Mouse (Mus musculus) bone marrow macrophage, adult 2 months (primary cell): ENCODE data around the gene Lamb1. TPM values are rescaled to one million over a fixed set of nuclear protein-coding genes. Genes with fewer than 3 reads are reported as not detected.

Experiments
- H3K27ac ChIP-seq: 2 replicates; pipeline ENCODE4 v1.5.1; 2012; ENCODE audit warnings: low read depth, low read length; ENCODE audit not compliant: insufficient read depth
- H3K4me1 ChIP-seq: 2 replicates; pipeline ENCODE4 v1.6.1; 2012; ENCODE audit warnings: low read length; ENCODE audit not compliant: control insufficient read depth, insufficient read depth
- H3K4me3 ChIP-seq: 2 replicates; pipeline ENCODE4 v1.5.1; 2012; ENCODE audit warnings: mild to moderate bottlenecking, low read length, moderate library complexity; ENCODE audit not compliant: insufficient read depth
- CTCF ChIP-seq: IDR thresholded peaks from 2 replicates; pipeline ENCODE4 v1.5.1; 2012; ENCODE audit warnings: low read depth, mild to moderate bottlenecking, low read length, moderate library complexity
- POLR2A ChIP-seq: IDR thresholded peaks from 2 replicates; pipeline ENCODE4 v1.6.1; 2012; ENCODE audit warnings: mild to moderate bottlenecking, low read depth, low read length, borderline replicate concordance
- polyA plus RNA-seq: library from polyadenylated mRNA; stranded (reverse); fragments of >200 nt; gene quantifications from 2 replicates; pipeline ENCODE4 v1.2.4, GENCODE M21; 2012; ENCODE audit not compliant: missing spikeins, insufficient read depth, insufficient read length

Lamb1 gene
- polyA plus RNA-seq, 1 experiment, result 1.1 TPM

DNA sequence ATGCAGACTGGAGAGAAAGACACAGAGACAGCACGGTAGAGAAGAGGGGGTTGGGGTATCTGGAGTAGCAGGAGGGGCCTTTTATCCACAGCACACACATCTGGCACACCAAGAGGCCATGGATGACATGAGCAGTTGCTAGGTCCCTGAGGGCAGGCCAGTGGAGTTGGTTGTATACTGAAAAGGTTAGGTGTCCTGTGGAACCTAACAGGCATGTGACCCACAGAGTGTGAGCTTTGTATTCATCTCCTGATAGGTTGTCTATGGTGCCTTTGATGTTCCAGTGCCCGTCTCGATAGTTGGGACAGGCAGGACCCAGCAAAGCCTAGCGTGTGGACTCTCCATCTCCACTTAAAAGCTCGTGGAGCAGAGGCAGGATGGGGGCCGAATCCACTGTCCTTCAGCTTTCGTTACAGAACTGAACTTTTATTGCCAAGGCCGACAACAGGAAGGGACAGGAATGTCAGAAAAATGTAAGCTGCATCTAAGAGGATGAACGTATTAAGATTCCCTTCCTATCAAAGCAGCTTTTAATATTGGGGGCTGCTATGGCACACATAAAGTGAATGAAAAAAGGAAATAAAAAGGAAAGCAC is 46.7 kb downstream of the Lamb1 start:
- no peak for TF ChIP-seq CTCF
- H3K27ac ChIP-seq, result no peak overlapping the region
- H3K4me3 ChIP-seq, result no peak overlapping the region
- H3K4me1 ChIP-seq, result no peaks in the 10 kb centered on the region

DNA sequence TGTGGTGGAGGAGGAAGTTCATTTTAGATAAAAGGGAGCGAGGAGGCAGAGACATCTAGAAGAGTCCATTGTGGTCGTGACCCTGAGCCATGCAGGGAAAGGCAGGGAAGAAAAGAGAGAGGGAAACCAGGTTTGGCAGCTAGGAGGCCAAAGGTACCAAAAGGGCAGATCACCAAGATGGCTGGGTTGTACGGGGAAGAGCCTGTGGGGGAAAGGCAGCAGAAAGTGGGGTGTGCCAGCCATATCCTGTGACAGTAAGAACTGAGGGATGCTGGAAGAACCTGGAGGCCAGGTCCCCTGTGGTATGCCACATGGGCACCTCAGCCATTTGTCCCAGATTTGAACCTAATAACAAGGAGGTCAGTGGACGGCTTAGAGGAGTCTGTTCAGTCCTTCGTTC is 47.2 kb downstream of the Lamb1 start:
- TF ChIP-seq CTCF (no peak), POLR2A (no peak)
- Histone ChIP-seq H3K27ac (no peak overlapping the region), H3K4me3 (no peak overlapping the region), H3K4me1 (no peaks in the 10 kb centered on the region)

DNA sequence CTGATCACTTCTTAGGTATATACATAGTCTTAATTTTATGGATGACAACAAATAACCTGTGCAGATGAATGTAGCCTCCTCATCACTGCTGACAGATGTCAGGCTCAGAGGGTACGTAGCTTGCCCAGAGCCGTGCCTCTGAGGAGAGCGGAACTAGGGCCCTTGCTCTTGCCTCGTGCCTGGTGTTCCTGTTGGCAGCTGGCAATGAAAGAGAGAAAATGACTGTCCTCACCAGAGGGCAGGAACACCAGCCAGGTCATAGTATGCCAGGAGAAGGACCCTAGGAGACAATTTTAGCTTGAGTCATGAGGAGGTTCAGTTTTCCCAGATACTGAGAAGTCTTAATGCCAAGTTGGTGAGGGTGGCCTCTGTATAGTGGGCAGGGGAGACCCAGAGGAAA is 48.1 kb downstream of the Lamb1 start:
- Histone ChIP-seq H3K27ac (no peak overlapping the region), H3K4me1 (no peaks in the 10 kb centered on the region), H3K4me3 (no peak overlapping the region)
- TF ChIP-seq POLR2A (no peak), CTCF (no peak)

DNA sequence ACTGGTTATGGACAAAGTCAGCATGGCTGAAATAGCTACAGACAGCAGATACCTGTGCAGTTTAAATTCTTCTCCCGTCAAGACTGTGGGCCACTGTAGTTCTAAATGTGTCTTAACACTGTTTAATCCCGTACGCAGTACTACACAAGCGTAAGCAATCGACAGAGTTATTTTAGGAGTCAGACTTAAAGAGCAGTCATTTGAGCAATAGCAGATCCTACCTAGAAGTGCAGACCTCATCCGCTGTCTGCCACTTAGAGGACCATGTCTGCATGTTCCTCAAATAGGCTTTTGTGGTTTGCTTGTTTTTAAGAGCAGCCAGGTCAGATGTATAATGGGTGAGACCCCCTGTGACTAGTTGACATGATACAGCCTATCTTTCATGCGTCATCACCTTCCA is 49.3 kb downstream of the Lamb1 start:
- Histone ChIP-seq H3K4me1 (no peaks in the 10 kb centered on the region), H3K4me3 (no peak overlapping the region), H3K27ac (no peak overlapping the region)
- TF ChIP-seq POLR2A, result no peak
- TF ChIP-seq CTCF, result no peak

DNA sequence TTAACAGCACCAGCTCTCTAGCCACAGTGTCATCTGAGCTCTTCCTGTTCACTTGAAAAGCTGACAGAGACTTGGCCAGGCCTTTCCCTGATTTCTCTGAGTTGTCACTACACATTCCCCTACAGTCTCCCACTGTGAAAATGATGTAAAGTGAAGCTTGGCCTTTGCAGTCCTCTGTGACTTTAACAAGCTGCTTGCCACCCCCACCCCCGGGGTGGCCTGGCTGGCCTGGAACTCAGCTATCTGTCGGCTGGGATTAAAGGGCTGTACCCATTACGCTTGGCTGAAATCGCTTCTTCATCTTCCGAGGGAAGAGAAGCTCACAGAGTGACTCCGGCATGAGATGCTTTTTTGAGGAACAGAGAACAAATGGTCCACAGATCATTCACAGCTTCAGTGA is 50.9 kb downstream of the Lamb1 start:
- H3K4me1 ChIP-seq, result no peaks in the 10 kb centered on the region
- no peak overlapping the region for H3K27ac ChIP-seq
- TF ChIP-seq CTCF (no peak), POLR2A (no peak)
- no peak overlapping the region for H3K4me3 ChIP-seq

DNA sequence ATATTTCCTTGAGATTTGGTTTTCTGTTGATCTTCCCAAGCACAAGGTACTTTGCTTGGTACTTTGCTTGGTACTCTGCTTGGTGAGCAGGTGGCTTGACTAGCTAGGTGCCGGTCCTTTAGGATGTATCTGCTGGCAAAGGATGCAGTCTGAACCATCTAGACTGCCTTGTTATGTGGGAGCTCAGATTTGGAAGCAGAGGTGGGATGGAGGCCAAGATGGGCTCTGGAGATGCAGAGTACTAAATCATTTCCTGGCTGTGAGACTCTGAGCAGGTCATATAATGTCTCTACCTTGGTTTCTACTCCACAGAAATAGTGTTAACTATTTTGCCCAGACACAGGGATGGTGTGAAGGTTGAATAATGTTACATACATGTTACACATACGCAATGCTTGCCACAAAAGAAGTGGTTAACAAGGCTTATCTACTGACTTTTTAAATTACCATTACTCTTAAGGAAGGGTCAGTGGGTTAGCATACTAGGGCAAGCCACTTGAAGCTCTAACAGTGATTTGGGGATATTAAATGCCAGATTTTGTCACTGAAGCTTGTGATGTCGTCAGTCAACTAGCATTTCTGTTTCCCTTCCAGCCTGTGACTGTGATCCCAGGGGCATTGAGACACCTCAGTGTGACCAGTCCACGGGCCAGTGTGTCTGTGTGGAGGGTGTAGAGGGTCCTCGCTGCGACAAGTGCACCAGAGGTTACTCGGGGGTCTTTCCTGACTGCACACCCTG is 52.8 kb downstream of the Lamb1 start:
- H3K27ac ChIP-seq, result no peak overlapping the region
- no peak for TF ChIP-seq CTCF
- no peak for TF ChIP-seq POLR2A
- H3K4me3 ChIP-seq, result no peak overlapping the region
- no peaks in the 10 kb centered on the region for H3K4me1 ChIP-seq

DNA sequence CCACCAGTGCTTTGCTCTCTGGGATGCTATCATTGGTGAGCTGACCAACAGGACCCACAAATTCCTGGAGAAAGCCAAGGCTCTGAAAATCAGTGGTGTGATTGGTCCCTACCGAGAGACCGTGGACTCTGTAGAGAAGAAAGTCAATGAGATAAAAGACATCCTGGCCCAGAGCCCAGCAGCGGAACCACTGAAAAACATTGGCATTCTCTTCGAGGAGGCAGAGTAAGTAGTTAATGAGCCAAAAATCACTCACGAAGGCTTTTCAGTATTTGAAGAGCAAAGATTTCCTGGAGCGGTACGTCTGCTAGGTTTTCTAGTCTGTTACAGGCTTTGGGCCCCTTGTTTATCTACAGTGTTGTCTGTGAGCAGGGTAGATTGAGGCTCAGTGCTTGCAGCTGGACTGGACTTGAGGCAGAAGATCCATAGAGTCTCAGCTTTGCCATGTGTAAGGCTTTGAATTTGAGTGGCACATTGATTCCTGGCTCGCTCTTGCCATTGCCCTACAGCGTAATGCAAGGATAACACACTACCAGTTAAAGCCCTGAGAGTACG is 53.5 kb downstream of the Lamb1 start:
- TF ChIP-seq CTCF (no peak), POLR2A (no peak)
- H3K4me1 ChIP-seq, result no peaks in the 10 kb centered on the region
- no peak overlapping the region for H3K4me3 ChIP-seq
- H3K27ac ChIP-seq, result no peak overlapping the region

DNA sequence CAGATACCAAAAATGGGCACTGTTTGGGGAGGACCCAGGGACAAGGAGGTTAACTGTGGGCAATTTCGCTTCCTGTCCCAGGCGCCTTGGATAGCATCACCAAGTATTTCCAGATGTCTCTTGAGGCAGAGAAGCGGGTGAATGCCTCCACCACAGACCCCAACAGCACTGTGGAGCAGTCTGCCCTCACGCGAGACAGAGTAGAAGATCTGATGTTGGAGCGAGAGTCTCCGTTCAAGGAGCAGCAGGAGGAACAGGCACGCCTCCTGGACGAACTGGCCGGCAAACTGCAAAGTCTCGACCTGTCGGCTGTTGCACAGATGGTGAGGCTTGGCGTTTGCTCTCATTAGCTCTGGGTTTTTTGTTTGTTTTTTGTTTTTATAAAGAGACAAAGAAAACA is 55.8 kb downstream of the Lamb1 start:
- Histone ChIP-seq H3K27ac (no peak overlapping the region), H3K4me1 (no peaks in the 10 kb centered on the region), H3K4me3 (no peak overlapping the region)
- TF ChIP-seq POLR2A (no peak), CTCF (no peak)

DNA sequence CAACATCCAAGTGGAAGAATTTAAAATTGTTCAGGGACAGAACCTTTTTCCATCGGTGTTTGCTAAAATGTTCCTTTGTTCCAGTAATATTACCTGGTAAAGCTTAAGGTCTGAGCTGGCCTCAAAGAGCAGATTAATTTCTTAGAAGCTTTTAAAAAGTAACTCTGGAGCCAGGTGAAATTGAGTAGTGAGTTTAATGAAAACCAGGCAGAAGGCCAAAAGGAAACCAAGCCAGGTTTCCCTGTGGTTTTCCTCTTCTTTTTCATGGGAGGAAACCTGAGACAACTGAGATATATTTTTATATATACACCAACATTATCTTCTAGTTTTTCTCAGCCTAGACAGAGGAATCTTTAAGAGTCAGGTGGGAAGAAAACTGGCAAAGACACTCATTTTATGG is 56.5 kb downstream of the Lamb1 start:
- no peaks in the 10 kb centered on the region for H3K4me1 ChIP-seq
- H3K27ac ChIP-seq, result no peak overlapping the region
- no peak overlapping the region for H3K4me3 ChIP-seq
- TF ChIP-seq CTCF, result no peak
- no peak for TF ChIP-seq POLR2A

DNA sequence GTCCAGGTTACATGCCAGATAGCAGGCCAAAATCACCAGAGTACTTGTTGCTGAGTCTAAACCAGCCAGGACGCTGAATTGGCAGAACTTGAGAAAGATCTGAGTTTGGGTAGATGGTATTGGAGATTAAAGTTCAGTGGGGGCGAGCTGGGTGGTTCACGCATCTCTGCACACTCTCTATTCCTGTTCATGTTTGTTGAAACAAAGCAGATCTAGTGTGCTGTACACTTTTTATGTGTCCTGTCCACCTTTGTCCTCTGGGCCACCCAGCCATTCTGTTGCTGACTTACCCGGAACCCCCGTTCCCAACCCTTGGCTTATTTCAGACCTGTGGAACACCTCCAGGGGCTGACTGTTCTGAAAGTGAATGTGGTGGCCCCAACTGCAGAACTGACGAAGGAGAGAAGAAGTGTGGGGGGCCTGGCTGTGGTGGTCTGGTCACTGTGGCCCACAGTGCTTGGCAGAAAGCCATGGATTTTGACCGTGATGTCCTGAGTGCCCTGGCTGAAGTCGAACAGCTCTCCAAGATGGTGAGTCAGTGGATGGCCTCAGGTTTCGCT is 58.2 kb downstream of the Lamb1 start:
- no peaks in the 10 kb centered on the region for H3K4me1 ChIP-seq
- TF ChIP-seq POLR2A, result no peak
- TF ChIP-seq CTCF, result no peak
- H3K27ac ChIP-seq, result no peak overlapping the region
- no peak overlapping the region for H3K4me3 ChIP-seq
